Mouse (Mus musculus) fat pad, adult 2 months (tissue): ENCODE results near the gene Lkaaear1.

Experiments used
- DNase-seq: peaks from one replicate; pipeline ENCODE4 v3.0.0-alpha.2; 2011; ENCODE audit warnings: low read depth, low spot score; ENCODE audit errors: extremely low read depth

The Lkaaear1 gene

DNA sequence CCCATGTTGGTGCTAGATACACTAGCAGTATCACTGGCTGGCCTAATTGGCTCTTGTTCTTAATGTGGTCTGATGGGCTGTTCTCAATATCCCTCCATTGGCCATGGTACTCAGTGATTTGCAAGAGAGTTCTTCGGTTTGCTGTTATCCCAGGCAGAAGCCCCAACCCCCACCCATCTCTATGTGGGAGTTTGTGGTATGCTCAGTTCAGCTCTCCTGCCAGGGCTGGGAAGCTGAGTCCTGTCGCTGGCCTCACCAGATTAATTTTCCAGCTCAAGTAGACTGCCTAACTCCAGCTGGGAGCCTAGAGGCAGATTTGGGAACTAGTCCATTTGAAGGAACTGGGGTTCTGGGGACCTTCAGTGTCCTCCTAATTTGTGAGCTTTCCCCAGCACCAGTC, 40.8 kb downstream of the Lkaaear1 start:
- DNase-seq: no peak

DNA sequence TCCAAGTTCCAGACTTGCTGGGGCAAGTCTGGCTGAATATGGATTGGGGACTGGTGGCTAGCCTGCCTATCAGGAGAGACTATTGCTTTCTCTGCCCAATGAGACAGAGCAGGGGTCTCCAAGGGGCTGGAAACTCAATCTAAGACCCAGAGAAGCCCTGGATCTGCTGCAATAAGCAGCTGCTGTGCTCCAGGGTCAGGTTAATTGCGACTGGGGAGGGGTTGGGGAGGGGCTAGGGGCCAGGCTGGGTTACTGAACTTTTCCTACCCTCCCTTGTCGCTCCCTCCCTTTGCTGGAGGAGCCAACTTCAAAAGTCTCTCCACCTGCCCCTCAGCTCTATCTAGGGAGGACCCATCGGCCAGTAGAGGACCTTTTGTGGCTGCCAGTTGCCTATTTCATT, 41.5 kb downstream of the Lkaaear1 start, which contains the start of gene Gm29797:
TSS of gene Gm29797 (plus strand) at position 301 of the 400 bp plus-strand sequence.
- no peak for DNase-seq

DNA sequence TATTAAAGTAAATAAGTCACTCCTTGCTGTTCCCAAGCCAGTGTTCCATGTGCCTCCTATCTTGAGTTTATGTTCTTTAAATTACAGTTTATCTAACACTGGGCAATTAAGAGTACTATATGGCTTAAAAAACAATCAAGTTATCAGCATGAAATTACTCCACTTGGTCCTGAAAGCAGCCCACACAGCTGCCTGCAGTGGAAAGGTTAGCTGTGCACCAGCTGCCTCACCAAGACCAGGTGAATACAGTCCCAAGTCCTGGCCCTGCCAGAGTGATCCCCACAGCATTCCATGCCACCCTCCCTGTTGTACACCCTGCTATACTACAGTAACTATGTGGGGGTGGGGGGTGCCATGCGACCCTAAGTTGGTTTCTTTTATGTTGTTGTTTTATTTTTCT, 44.7 kb downstream of the Lkaaear1 start:
- DNase-seq: no peak

DNA sequence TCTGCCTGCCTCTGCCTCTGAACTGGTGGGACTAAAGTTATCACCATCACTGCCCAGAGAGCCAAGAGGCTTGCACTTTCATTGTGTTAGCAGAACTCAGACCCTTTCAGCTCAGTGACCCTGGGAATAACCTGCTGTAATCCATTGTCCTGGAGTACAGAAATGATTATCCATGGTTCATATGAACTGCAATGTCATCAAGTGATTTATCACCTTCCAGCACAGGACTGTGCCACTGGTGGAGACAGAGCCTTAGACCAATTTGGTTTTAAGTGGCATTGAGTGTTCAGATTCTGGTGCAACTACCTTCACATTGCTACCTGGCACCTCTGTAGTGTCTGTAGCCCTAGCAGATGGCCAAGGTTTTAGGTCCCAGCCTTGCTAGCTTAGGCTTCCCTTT, 45.2 kb downstream of the Lkaaear1 start:
- no peak for DNase-seq

DNA sequence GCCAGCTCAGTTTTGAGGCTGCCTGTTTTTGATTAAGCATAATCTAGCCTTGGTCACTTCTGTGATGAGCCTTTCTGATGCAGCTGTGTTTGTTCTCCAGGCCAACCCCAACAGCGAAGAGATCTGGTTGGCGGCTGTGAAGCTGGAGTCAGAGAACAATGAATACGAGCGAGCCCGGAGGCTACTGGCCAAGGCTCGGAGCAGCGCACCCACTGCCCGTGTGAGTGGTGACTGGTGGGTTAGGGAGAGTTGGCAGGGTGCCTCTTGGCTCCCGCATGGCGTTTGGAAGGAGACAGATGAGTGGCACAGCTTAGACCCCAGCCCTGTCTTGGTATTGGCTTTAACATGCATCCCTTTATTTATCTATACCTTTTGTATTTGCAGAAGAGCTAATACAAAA, 49.3 kb downstream of the Lkaaear1 start:
- DNase-seq: no peak
